Mouse (Mus musculus) liver, adult 2 months (tissue): ENCODE data around the gene Rtn4rl2.

Experiments used
- CTCF ChIP-seq: fragments of 200-500 bp; IDR thresholded peaks from 2 replicates; pipeline ENCODE4 v1.5.1; 2011; ENCODE audit warnings: low read depth, low read length, control low read depth
- POLR2A ChIP-seq: fragments of 200-500 bp; IDR thresholded peaks from 2 replicates; pipeline ENCODE4 v1.6.1; 2011; ENCODE audit warnings: low read length, control low read depth; ENCODE audit not compliant: insufficient read depth; ENCODE audit errors: extremely low read depth

DNA sequence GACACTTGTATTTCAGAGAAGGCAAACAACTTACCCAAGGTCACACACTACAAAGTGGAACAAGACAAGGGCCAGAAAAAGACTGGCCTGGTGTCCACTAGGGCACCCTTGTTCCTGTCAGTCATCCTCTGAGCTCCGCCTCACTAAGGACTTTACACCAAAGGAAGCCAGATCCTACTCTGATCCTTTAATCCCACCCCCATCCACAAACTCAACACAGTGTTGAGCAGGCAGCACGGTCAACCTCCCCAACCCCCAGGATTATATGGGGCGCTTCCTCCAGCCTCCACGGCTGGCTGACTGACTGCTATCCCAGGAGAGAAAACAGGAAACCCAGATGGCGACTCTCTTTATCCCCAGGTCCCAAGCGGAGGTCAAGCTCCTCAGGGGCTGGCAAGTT lies 3.4 kb downstream of the Rtn4rl2 start:
- TF ChIP-seq POLR2A (no peak), CTCF (no peak)
